Mouse (Mus musculus): Measurements from ENCODE around the gene Gm13305. TPM values are rescaled to one million over a fixed set of nuclear protein-coding genes. Genes with fewer than 3 reads are reported as not detected.

The Gm13305 gene
- not detected for polyA plus RNA-seq (2017; shearing (Covaris generic))

DNA sequence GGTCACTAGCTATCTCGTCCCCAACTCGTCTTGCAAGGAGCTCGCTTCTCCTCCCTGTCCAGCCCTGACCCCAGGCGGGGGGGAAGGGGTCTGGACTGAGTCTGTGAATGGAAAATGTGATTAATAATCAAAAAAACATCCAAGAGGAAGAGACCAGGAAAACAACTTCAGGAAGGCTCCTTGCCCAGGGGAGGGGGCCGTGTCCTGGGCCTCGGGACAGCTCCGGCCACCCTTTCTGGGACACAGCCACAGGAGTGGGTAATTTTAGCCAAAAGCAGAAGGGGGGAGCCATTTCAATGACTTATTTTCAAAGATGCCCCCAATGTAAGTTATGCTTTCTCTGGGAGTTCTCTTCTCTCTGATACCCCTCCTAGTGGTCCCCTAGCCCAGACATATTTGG lies at the start of gene Gm13305:
Gene Gm13305, minus strand, starts transcription at position 101 of the 400 bp plus-strand sequence.

GRCm38 (mm10) chr4:42153136-42153535 lies 15.3 kb downstream of the Gm13305 start, which contains the start of gene Gm13306:
Gm13306 (plus strand) TSS chr4:42153436.

GRCm38 (mm10) chr4:42114517-42114916 lies 53.9 kb downstream of the Gm13305 start, which contains the start of gene Gm13304:
Gm13304 (plus strand) TSS chr4:42114817.

Other genes with a start within 250 kb of the Gm13305 start
- 1 to 10 TPM in 1 of 2 experiments, under 1 TPM in 1; 0.83 to 1.2 TPM for gene Gm20878, start 227.0 kb downstream of the Gm13305 start, polyA plus RNA-seq (2017; shearing (Covaris generic))
- under 1 TPM in 1 of 2 experiments, not detected in 1; 0.16 TPM for gene Fam205a4, start 202.5 kb downstream of the Gm13305 start, polyA plus RNA-seq (2017; shearing (Covaris generic))
- gene Gm21093, start 133.9 kb downstream of the Gm13305 start, polyA plus RNA-seq (2017; shearing (Covaris generic)): not detected
- gene Gm3893, start 77.4 kb downstream of the Gm13305 start, polyA plus RNA-seq (2017; shearing (Covaris generic)): not detected
- gene Gm13304, start 53.8 kb downstream of the Gm13305 start, polyA plus RNA-seq (2017; shearing (Covaris generic)): 1 to 10 TPM in 1 of 2 experiments, not detected in 1; 4.1 TPM
- gene Gm13306, start 15.2 kb downstream of the Gm13305 start, polyA plus RNA-seq (2017; shearing (Covaris generic)): not detected
- under 1 TPM in 1 of 2 experiments, not detected in 1; 0.33 TPM for gene Gm10600, start 72.0 kb upstream of the Gm13305 start, polyA plus RNA-seq (2017; shearing (Covaris generic))
- not detected for gene Ccl21b, start 87.2 kb upstream of the Gm13305 start, polyA plus RNA-seq (2017; shearing (Covaris generic))
- gene Gm21953, start 125.7 kb upstream of the Gm13305 start, polyA plus RNA-seq (2017; shearing (Covaris generic)): not detected
- not detected for gene Fam205a3, start 149.7 kb upstream of the Gm13305 start, polyA plus RNA-seq (2017; shearing (Covaris generic))

Data from inflammation-experienced regulatory T-cells (primary cell).